Comparison of ENCODE assay signal across 8 mouse cellular contexts in genomic region chr13:47194695-47195094, GRCm38 (mm10).
DNase-seq lines count a peak whose midpoint lies in the region; ATAC-seq lines count a peak whose summit lies in the region.

No protein-coding gene starts in this region.

- no peak overlapping the region for H3K9ac ChIP-seq in kidney, embryonic 14.5 days (ENCODE audit: low read depth, low read length)
- 0 out of 2 replicates have a peak overlapping the region, but pooled peaks have one; percentile 60 for H3K9ac ChIP-seq in hindbrain, embryonic 14.5 days
- no peak overlapping the region for H3K9ac ChIP-seq in midbrain, embryonic 14.5 days (replicated peaks; ENCODE audit: low read length)

- peak overlapping the region; percentile 78; the same call in 1 of the 2 replicates for H3K4me2 ChIP-seq in kidney, embryonic 14.5 days (replicated peaks; ENCODE audit: low read depth, low read length)
- peak overlapping the region; percentile 77 for H3K4me2 ChIP-seq in hindbrain, embryonic 14.5 days (replicated peaks)
- H3K4me2 ChIP-seq in midbrain, embryonic 14.5 days (ENCODE audit: low read length) = peak overlapping the region; percentile 83

- no peak for DNase-seq in kidney, adult 18-20 months
- no peak for DNase-seq in embryonic facial prominence, embryonic 10.5 days (ENCODE audit: low spot score)
- DNase-seq in hindbrain, embryonic 14.5 days (ENCODE audit: low spot score) = no peak
- DNase-seq in midbrain, embryonic 14.5 days = no peak
- no peak for DNase-seq in gastrocnemius, adult 18-20 months (ENCODE audit: low spot score)
- DNase-seq in spleen, adult 18-20 months = no peak
- DNase-seq in testis, postnatal 14 days (ENCODE audit: low spot score) = no peak

- no peak overlapping the region for H3K27ac ChIP-seq in kidney, embryonic 14.5 days (ENCODE audit: low read depth, low read length)
- no peak overlapping the region for H3K27ac ChIP-seq in embryonic facial prominence, embryonic 10.5 days (replicated peaks)
- H3K27ac ChIP-seq in hindbrain, embryonic 14.5 days = no peak overlapping the region
- H3K27ac ChIP-seq in midbrain, embryonic 14.5 days (replicated peaks; ENCODE audit: low read depth, low read length) = no peak overlapping the region

- H3K27me3 ChIP-seq in kidney, embryonic 14.5 days (ENCODE audit: control insufficient read depth, insufficient read depth, low read length) = peaks cover 4% of the 10 kb centered on the region
- H3K27me3 ChIP-seq in embryonic facial prominence, embryonic 10.5 days (replicated peaks; ENCODE audit: low read depth, poor library complexity, severe bottlenecking) = peaks cover 49% of the 10 kb centered on the region
- H3K27me3 ChIP-seq in hindbrain, embryonic 14.5 days (ENCODE audit: control insufficient read depth, insufficient read depth, low read length) = peaks cover 11% of the 10 kb centered on the region
- peaks cover 23% of the 10 kb centered on the region for H3K27me3 ChIP-seq in midbrain, embryonic 14.5 days (ENCODE audit: control insufficient read depth, insufficient read depth, low read length)

- whole genome bisulfite sequencing in kidney, embryonic 14.5 days = 14% methylated on average over 11 of the region's 11 CpGs
- WGBS in embryonic facial prominence, embryonic 10.5 days = 27% methylated on average over 11 of the region's 11 CpGs
- WGBS in hindbrain, embryonic 14.5 days = 24% methylated on average over 11 of the region's 11 CpGs
- 25% methylated on average over 11 of the region's 11 CpGs for WGBS in midbrain, embryonic 14.5 days

- ATAC-seq in kidney, embryonic 14.5 days (ENCODE audit: low FRiP score, low TSS enrichment) = no peak
- no peak for ATAC-seq in hindbrain, embryonic 14.5 days (ENCODE audit: low FRiP score)
- ATAC-seq in midbrain, embryonic 14.5 days (ENCODE audit: low FRiP score, low TSS enrichment) = no peak

- no peaks in the 10 kb centered on the region for H3K9me3 ChIP-seq in kidney, embryonic 14.5 days (ENCODE audit: control insufficient read depth, low read length)
- H3K9me3 ChIP-seq in embryonic facial prominence, embryonic 10.5 days = no peaks in the 10 kb centered on the region
- H3K9me3 ChIP-seq in hindbrain, embryonic 14.5 days (ENCODE audit: control insufficient read depth, low read length) = no peaks in the 10 kb centered on the region
- H3K9me3 ChIP-seq in midbrain, embryonic 14.5 days (ENCODE audit: control insufficient read depth, low read length) = no peaks in the 10 kb centered on the region

- peak overlapping the region; percentile 44 for H3K4me3 ChIP-seq in kidney, embryonic 14.5 days (ENCODE audit: low read length)
- peak overlapping the region; percentile 62 for H3K4me3 ChIP-seq in embryonic facial prominence, embryonic 10.5 days
- peak overlapping the region; percentile 42 for H3K4me3 ChIP-seq in hindbrain, embryonic 14.5 days (replicated peaks; ENCODE audit: low read length)
- 0 out of 2 replicates have a peak overlapping the region, but pooled peaks have one; percentile 46 for H3K4me3 ChIP-seq in midbrain, embryonic 14.5 days (replicated peaks; ENCODE audit: low read depth, low read length)

- 0 out of 2 replicates have a peak, but pooled peaks cover 3% of the 10 kb centered on the region for H3K4me1 ChIP-seq in kidney, embryonic 14.5 days (ENCODE audit: control insufficient read depth, insufficient read depth, low read length)
- H3K4me1 ChIP-seq in embryonic facial prominence, embryonic 10.5 days = peaks cover 22% of the 10 kb centered on the region
- H3K4me1 ChIP-seq in hindbrain, embryonic 14.5 days (replicated peaks; ENCODE audit: control insufficient read depth, insufficient read depth, low read length) = peaks cover 3% of the 10 kb centered on the region; the same call in 1 of the 2 replicates
- 0 out of 2 replicates have a peak, but pooled peaks cover 9% of the 10 kb centered on the region for H3K4me1 ChIP-seq in midbrain, embryonic 14.5 days (ENCODE audit: control insufficient read depth, insufficient read depth, low read length)

- H3K36me3 ChIP-seq in kidney, embryonic 14.5 days (ENCODE audit: control insufficient read depth, insufficient read depth, low read length) = no peaks in the 10 kb centered on the region
- H3K36me3 ChIP-seq in embryonic facial prominence, embryonic 10.5 days (replicated peaks) = no peaks in the 10 kb centered on the region
- H3K36me3 ChIP-seq in hindbrain, embryonic 14.5 days (replicated peaks; ENCODE audit: control insufficient read depth, insufficient read depth) = no peaks in the 10 kb centered on the region
- H3K36me3 ChIP-seq in midbrain, embryonic 14.5 days (ENCODE audit: control insufficient read depth, insufficient read depth, low read length) = no peaks in the 10 kb centered on the region
